ENCODE assay signal across 16 mouse cellular contexts in the genomic region with DNA sequence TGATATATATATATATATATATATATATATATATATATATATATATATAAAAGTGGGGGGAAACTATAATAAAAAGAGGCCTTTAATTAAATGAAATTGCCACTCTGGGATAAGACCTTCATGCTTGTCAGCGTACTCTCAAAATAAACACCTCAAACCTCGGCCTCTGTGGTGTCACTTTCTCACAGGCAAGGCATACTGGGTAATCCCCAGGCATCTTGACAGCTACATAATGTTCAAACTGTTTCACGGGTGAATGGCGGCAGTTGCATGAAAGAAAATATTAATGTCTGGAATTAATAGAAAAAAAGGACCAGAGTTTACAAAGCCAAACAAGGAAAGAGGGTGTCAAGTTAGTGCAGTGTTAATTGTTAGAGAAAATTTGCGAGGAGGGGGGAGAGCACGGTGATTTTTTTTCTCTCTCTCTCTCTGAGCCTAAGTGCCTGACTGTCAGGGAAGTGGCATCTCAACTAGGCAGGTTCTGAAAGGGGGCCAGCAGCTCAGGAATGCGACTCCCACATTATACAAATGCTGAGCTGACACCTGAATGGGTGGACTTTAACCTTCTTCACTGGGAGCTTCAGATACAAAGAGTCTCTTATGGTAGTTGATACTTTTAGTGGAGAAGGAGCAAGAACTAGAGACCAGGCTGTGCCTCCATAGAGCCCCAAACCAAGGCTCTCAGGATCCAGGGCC.
A peak's percentile ranks its signal among the peaks of the same experiment; 100 is the strongest.
DNase-seq lines count a peak whose midpoint lies in the region; ATAC-seq and TF ChIP-seq lines count a peak whose summit lies in the region.
"Had no signal": no experiment of that assay in that cellular context is flagged by ENCODE, and none has a peak within 500 bp of the region (broad histone marks: within the 10 kb centered on the region; RNA-seq: fewer than 3 reads in every experiment).

No protein-coding gene starts in this region.

- WGBS in kidney, adult 2 months: 50% methylated on average over 7 of the region's 7 CpGs
- WGBS in liver, adult 2 months: 77% methylated on average over 7 of the region's 7 CpGs
- 52% methylated on average over 7 of the region's 7 CpGs for WGBS in liver, embryonic 12.5 days (ENCODE audit: insufficient replicate concordance)
- WGBS in midbrain, embryonic 12.5 days: 30% methylated on average over 7 of the region's 7 CpGs
- WGBS in midbrain, postnatal 0 days: 30% methylated on average over 7 of the region's 7 CpGs

- TF ChIP-seq CTCF in kidney, adult 2 months (conservative IDR thresholded peaks at IDR 0.05; ENCODE audit: insufficient read depth, insufficient read length, low read depth, low read length): no peak
- TF ChIP-seq CTCF in liver, adult 2 months (IDR thresholded peaks at IDR 0.05; ENCODE audit: low read depth, low read length): no peak
- TF ChIP-seq CTCF in midbrain, postnatal 0 days (IDR thresholded peaks at IDR 0.05): no peak

- H3K9me3 ChIP-seq in liver, embryonic 12.5 days (replicated peaks): no peaks in the 10 kb centered on the region
- H3K9me3 ChIP-seq in midbrain, embryonic 12.5 days: no peaks in the 10 kb centered on the region
- no peaks in the 10 kb centered on the region for H3K9me3 ChIP-seq in midbrain, postnatal 0 days (ENCODE audit: low read length)
- H3K9me3 ChIP-seq: hindbrain, embryonic 13.5 days had no signal

- no peak for ATAC-seq in liver, embryonic 12.5 days
- peak; percentile 70 for ATAC-seq in midbrain, embryonic 12.5 days (ENCODE audit: low FRiP score, low read depth)
- no peak for ATAC-seq in midbrain, postnatal 0 days (ENCODE audit: low FRiP score)

- H3K27ac ChIP-seq in kidney, adult 2 months (ENCODE audit: insufficient read depth, low read depth, low read length): no peak overlapping the region
- H3K27ac ChIP-seq in liver, adult 2 months (replicated peaks; ENCODE audit: insufficient read depth, low read depth, low read length): no peak overlapping the region
- H3K27ac ChIP-seq in liver, embryonic 12.5 days: no peak overlapping the region
- H3K27ac ChIP-seq in midbrain, embryonic 12.5 days (replicated peaks): no peak overlapping the region
- H3K27ac ChIP-seq in midbrain, postnatal 0 days (ENCODE audit: low read depth, low read length): no peak overlapping the region
- H3K27ac ChIP-seq: heart, adult 2 months; hindbrain, embryonic 13.5 days; layer of hippocampus, adult 2 months had no signal

- TF ChIP-seq POLR2A in kidney, adult 2 months (IDR thresholded peaks at IDR 0.05; ENCODE audit: low read depth, low read length): no peak
- no peak for TF ChIP-seq POLR2A in liver, adult 2 months (IDR thresholded peaks at IDR 0.05; ENCODE audit: extremely low read depth, insufficient read depth, low read length)

- no peak overlapping the region for H3K9ac ChIP-seq in liver, adult 2 months (ENCODE audit: low read depth, low read length)
- H3K9ac ChIP-seq in liver, embryonic 12.5 days: no peak overlapping the region
- no peak overlapping the region for H3K9ac ChIP-seq in midbrain, embryonic 12.5 days (replicated peaks)
- H3K9ac ChIP-seq in midbrain, postnatal 0 days (replicated peaks; ENCODE audit: low read length, poor library complexity, severe bottlenecking): no peak overlapping the region
- H3K9ac ChIP-seq: hindbrain, embryonic 13.5 days had no signal

- H3K4me1 ChIP-seq in kidney, adult 2 months (ENCODE audit: control insufficient read depth, insufficient read depth, low read length): peaks cover 4% of the 10 kb centered on the region; the same call in 1 of the 2 replicates
- peaks cover 10% of the 10 kb centered on the region for H3K4me1 ChIP-seq in liver, adult 2 months (ENCODE audit: control insufficient read depth, insufficient read depth, low read length)
- no peaks in the 10 kb centered on the region for H3K4me1 ChIP-seq in liver, embryonic 12.5 days
- peaks cover 17% of the 10 kb centered on the region; the same call in 1 of the 2 replicates for H3K4me1 ChIP-seq in midbrain, embryonic 12.5 days
- H3K4me1 ChIP-seq in midbrain, postnatal 0 days (ENCODE audit: insufficient read depth, low read length): no peaks in the 10 kb centered on the region

- H3K36me3 ChIP-seq in kidney, adult 2 months (ENCODE audit: control insufficient read depth, insufficient read depth, low read length): no peaks in the 10 kb centered on the region
- H3K36me3 ChIP-seq in liver, adult 2 months (ENCODE audit: control insufficient read depth, insufficient read depth, low read length): peaks cover 4% of the 10 kb centered on the region
- H3K36me3 ChIP-seq in liver, embryonic 12.5 days: no peaks in the 10 kb centered on the region
- no peaks in the 10 kb centered on the region for H3K36me3 ChIP-seq in midbrain, embryonic 12.5 days
- no peaks in the 10 kb centered on the region for H3K36me3 ChIP-seq in midbrain, postnatal 0 days (ENCODE audit: insufficient read depth, low read length)
- H3K36me3 ChIP-seq: hindbrain, embryonic 13.5 days had no signal

- peaks cover 2% of the 10 kb centered on the region; the same call in 1 of the 2 replicates for H3K79me2 ChIP-seq in liver, adult 2 months (ENCODE audit: control insufficient read depth, insufficient read depth, low read length)

- DNase-seq in kidney, adult 2 months: peak; percentile 53
- DNase-seq in kidney, postnatal 10 days: no peak
- DNase-seq in liver, adult 2 months (ENCODE audit: extremely low read depth, low read depth, low spot score): peak; percentile 38
- DNase-seq in midbrain, postnatal 0 days (ENCODE audit: low spot score): peak; percentile 35
- DNase-seq in layer of hippocampus, adult 11-12 months (ENCODE audit: low spot score): no peak
- DNase-seq: adrenal gland, postnatal 14 days; cerebellum, adult 9-10 months; gastrocnemius, postnatal 36 days; heart, adult 2 months; layer of hippocampus, postnatal 36 days; lung, adult 18-20 months had no signal

- no peak overlapping the region for H3K4me3 ChIP-seq in kidney, adult 2 months (ENCODE audit: insufficient read depth, low read depth, low read length)
- H3K4me3 ChIP-seq in liver, adult 2 months (ENCODE audit: insufficient read depth, low read depth, low read length): no peak overlapping the region
- no peak overlapping the region for H3K4me3 ChIP-seq in liver, embryonic 12.5 days
- no peak overlapping the region for H3K4me3 ChIP-seq in midbrain, embryonic 12.5 days
- H3K4me3 ChIP-seq in midbrain, postnatal 0 days (ENCODE audit: low read depth, low read length): no peak overlapping the region
- H3K4me3 ChIP-seq: heart, adult 2 months; hindbrain, embryonic 13.5 days; layer of hippocampus, adult 2 months had no signal

- H3K4me2 ChIP-seq in liver, embryonic 12.5 days: no peak overlapping the region
- H3K4me2 ChIP-seq in midbrain, embryonic 12.5 days (replicated peaks): 0 out of 2 replicates have a peak overlapping the region, but pooled peaks have one; percentile 3
- H3K4me2 ChIP-seq in midbrain, postnatal 0 days (ENCODE audit: low read depth, low read length, poor library complexity, severe bottlenecking): no peak overlapping the region
- H3K4me2 ChIP-seq: hindbrain, embryonic 13.5 days; liver, embryonic 11.5 days had no signal

- H3K27me3 ChIP-seq in kidney, adult 2 months (replicated peaks; ENCODE audit: control insufficient read depth, insufficient read depth, low read length): no peaks in the 10 kb centered on the region
- no peaks in the 10 kb centered on the region for H3K27me3 ChIP-seq in liver, adult 2 months (ENCODE audit: control insufficient read depth, insufficient read depth, low read length)
- no peaks in the 10 kb centered on the region for H3K27me3 ChIP-seq in liver, embryonic 12.5 days (replicated peaks)
- H3K27me3 ChIP-seq in midbrain, embryonic 12.5 days: 0 out of 2 replicates have a peak, but pooled peaks cover under 1% of the 10 kb centered on the region
- H3K27me3 ChIP-seq in midbrain, postnatal 0 days (ENCODE audit: insufficient read depth, low read length): no peaks in the 10 kb centered on the region
- H3K27me3 ChIP-seq: hindbrain, embryonic 13.5 days had no signal

Comparison
In these comparisons a context has a peak if more than half of its experiments do, and no peak if none do; other contexts are left out.
1. DNase-seq: peak in kidney, adult 2 months (single experiment), liver, adult 2 months (single experiment) and midbrain, postnatal 0 days (single experiment); none in kidney, postnatal 10 days (single experiment) and layer of hippocampus, adult 11-12 months (single experiment).